ENCODE assay signal across 10 mouse cellular contexts in genomic region chr9:63141641-63142334, GRCm38 (mm10). TPM values are rescaled to one million over a fixed set of nuclear protein-coding genes. Genes with fewer than 3 reads are reported as not detected.
DNase-seq lines count a peak whose midpoint lies in the region; ATAC-seq lines count a peak whose summit lies in the region.
"Had no signal": no experiment of that assay in that cellular context is flagged by ENCODE, and none has a peak within 500 bp of the region (broad histone marks: within the 10 kb centered on the region; RNA-seq: fewer than 3 reads in every experiment).

No protein-coding gene starts in this region.

- peak overlapping the region; percentile 67 for H3K4me2 ChIP-seq in hindbrain, embryonic 13.5 days
- H3K4me2 ChIP-seq in neural tube, embryonic 13.5 days: peak overlapping the region; percentile 61

- ATAC-seq in hindbrain, embryonic 13.5 days (ENCODE audit: low FRiP score): no peak
- ATAC-seq in neural tube, embryonic 13.5 days (ENCODE audit: low read depth): no peak
- no peak for ATAC-seq in megakaryocyte, adult 5-6 weeks (ENCODE audit: poor library complexity, severe bottlenecking)
- ATAC-seq: liver, postnatal 0 days had no signal

- H3K27ac ChIP-seq in hindbrain, embryonic 13.5 days: peak overlapping the region; percentile 92
- H3K27ac ChIP-seq in neural tube, embryonic 13.5 days (replicated peaks): peak overlapping the region; percentile 93

- WGBS in hindbrain, embryonic 13.5 days: 2% methylated on average over 24 of the region's 24 CpGs
- 3% methylated on average over 24 of the region's 24 CpGs for WGBS in neural tube, embryonic 13.5 days

- no peaks in the 10 kb centered on the region for H3K9me3 ChIP-seq in hindbrain, embryonic 13.5 days
- H3K9me3 ChIP-seq in neural tube, embryonic 13.5 days: no peaks in the 10 kb centered on the region

- H3K27me3 ChIP-seq in hindbrain, embryonic 13.5 days: peaks cover 99% of the 10 kb centered on the region
- peaks cover 99% of the 10 kb centered on the region for H3K27me3 ChIP-seq in neural tube, embryonic 13.5 days

- H3K4me3 ChIP-seq in hindbrain, embryonic 13.5 days: peak overlapping the region; percentile 51
- peak overlapping the region; percentile 51 for H3K4me3 ChIP-seq in neural tube, embryonic 13.5 days

- no peaks in the 10 kb centered on the region for H3K36me3 ChIP-seq in hindbrain, embryonic 13.5 days
- no peaks in the 10 kb centered on the region for H3K36me3 ChIP-seq in neural tube, embryonic 13.5 days

- peak overlapping the region; percentile 85 for H3K9ac ChIP-seq in hindbrain, embryonic 13.5 days
- H3K9ac ChIP-seq in neural tube, embryonic 13.5 days: peak overlapping the region; percentile 74
- H3K9ac ChIP-seq: liver, postnatal 0 days had no signal

- H3K4me1 ChIP-seq in hindbrain, embryonic 13.5 days (replicated peaks): peaks cover 83% of the 10 kb centered on the region
- H3K4me1 ChIP-seq in neural tube, embryonic 13.5 days (replicated peaks): peaks cover 92% of the 10 kb centered on the region

- DNase-seq in embryo, embryonic 10.5 days (ENCODE audit: low spot score): peak; percentile 55
- no peak for DNase-seq in embryo, embryonic 10 days (ENCODE audit: low spot score)
- DNase-seq in retina, postnatal 1 day: peak; percentile 43
- no peak for DNase-seq in retina, embryonic 14.5 days (ENCODE audit: low spot score)
- DNase-seq in right cerebral cortex, adult 2 months (ENCODE audit: low spot score in 2 of 2): no peak
- DNase-seq: gastrocnemius, postnatal 10 days; liver, postnatal 0 days had no signal

RNA-seq across cellular contexts. Expression of gene Skor1, which starts 7.0 kb away (rescaled TPM):
- polyA plus RNA-seq in hindbrain, embryonic 13.5 days (2015; fragmentation: Nextera tagmentation; extraction: Ambion mirVana): 18.5 and 25.5 TPM in 2 replicates
- 25.4 and 27.9 TPM in 2 replicates for polyA plus RNA-seq in neural tube, embryonic 13.5 days (2015; fragmentation: Nextera tagmentation; extraction: Ambion mirVana)
- 0.27 TPM in 1 of 2 replicates, not detected in the other for total RNA-seq in megakaryocyte, adult 5-6 weeks (2015)
- total RNA-seq in megakaryocyte, adult 5-6 weeks (2017): not detected in 2 replicates
- polyA plus RNA-seq: liver, postnatal 0 days had no signal

Comparison
In these comparisons a context has a peak if more than half of its experiments do, and no peak if none do; other contexts are left out.
1. DNase-seq: peak in embryo, embryonic 10.5 days (single experiment) and retina, postnatal 1 day (single experiment); none in embryo, embryonic 10 days (single experiment), retina, embryonic 14.5 days (single experiment) and right cerebral cortex, adult 2 months (0 of 2).